Mouse (Mus musculus) lung, adult 2 months (tissue): Measurements from ENCODE around the gene Ralgds. TPM values are rescaled to one million over a fixed set of nuclear protein-coding genes. Genes with fewer than 3 reads are reported as not detected.
A peak's percentile ranks its signal among the peaks of the same experiment; 100 is the strongest.
"Not testable (repeated sequence)": the region's sequence is repeated elsewhere in the genome, so short reads cannot be mapped to it uniquely, and the experiment has no call there.

Experiments used
- DNase-seq: peaks from one replicate; pipeline ENCODE4 v3.0.0; 2022
- H3K4me1 ChIP-seq: fragments of 200-500 bp; 2 replicates; pipeline ENCODE4 v1.6.1; 2011; ENCODE audit warnings: low read length; ENCODE audit not compliant: control insufficient read depth, insufficient read depth
- H3K4me3 ChIP-seq: fragments of 200-500 bp; replicated peaks from 2 replicates; pipeline ENCODE3; 2011; ENCODE audit warnings: low read depth, mild to moderate bottlenecking, control low read depth, low read length; ENCODE audit errors: extremely low read depth
- CTCF ChIP-seq: fragments of 200-500 bp; IDR thresholded peaks from 2 replicates; pipeline ENCODE4 v1.5.1; 2011; ENCODE audit warnings: mild to moderate bottlenecking, low read length, control low read depth; ENCODE audit not compliant: insufficient read depth
- POLR2A ChIP-seq: fragments of 200-500 bp; IDR thresholded peaks from 2 replicates; pipeline ENCODE4 v1.6.1; 2011; ENCODE audit warnings: low read depth, mild to moderate bottlenecking, control low read depth, low read length, borderline replicate concordance; ENCODE audit errors: extremely low read depth
- WGBS: fragments of 180-500 bp; shearing (Covaris S2); methylation state at CpG from one replicate; pipeline ENCODE4 v1.1.7; 2018; 5-methylcytosine and 5-hydroxymethylcytosine counted together
- polyA plus RNA-seq: library from polyadenylated mRNA; depleted of rRNA; stranded (reverse); fragments of >200 nt; gene quantifications from 2 replicates; pipeline ENCODE4 v1.2.3, GENCODE M21; 2012; rRNA removed

Ralgds gene
- 83.5 and 84.1 TPM in 2 replicates for polyA plus RNA-seq

DNA sequence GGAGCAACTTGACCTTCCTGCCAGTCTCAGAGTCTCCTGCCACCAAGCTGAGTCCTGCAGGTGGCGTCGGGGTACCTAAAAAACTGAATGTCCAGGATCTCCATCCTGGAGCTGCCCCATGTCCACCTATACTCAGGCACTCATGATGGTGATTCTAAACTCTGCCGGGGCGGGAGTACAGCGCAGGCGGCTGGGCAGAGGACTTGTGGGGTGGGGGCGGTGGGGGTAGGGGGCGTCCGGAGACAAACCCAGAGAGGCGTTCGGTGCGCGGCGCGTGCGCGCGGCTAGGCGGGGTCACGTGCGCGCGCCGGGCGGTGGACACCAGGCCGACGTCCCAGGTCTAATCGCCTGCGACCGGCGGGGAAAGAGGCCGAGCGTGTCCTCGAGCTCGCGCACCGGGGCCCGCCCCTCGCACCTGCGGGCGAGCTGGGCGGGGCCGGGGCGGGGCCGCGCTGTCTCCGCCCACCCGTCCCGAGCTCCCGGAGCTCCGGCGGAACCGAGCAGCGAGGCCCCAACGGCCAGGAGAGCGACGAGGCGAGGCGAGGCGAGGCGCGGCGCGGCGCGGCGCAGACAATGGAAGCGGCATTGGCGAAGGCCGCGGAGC is at the start of gene Ralgds:
Gene Ralgds, plus strand, starts transcription at position 328 of the 604 bp plus-strand sequence.
- DNase-seq = no peak

DNA sequence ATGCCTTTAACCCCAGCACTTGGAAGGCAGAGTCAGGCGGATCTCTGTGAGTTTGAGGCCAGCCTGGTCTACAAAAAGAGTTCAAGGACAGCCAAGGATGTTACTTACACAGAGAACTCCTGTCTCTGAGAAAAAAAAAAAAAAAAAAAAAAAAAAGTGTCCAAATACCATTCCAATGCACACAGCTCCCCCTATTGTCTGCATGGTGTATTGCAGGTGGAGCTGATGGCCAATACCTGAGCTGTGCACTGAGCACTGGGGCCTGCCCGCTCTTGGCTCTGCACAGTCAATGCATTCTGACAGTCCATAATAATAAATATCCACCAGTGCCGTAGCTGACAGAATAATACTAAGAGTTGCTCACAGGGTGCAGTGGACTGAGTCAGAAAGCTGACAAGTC is 49.0 kb upstream of the Ralgds start:
- WGBS = 43% methylated on average over 3 of the region's 3 CpGs
- TF ChIP-seq POLR2A (no peak), CTCF (peak; percentile 69)
- H3K4me1 ChIP-seq = peaks cover 2% of the 10 kb centered on the region; the same call in 1 of the 2 replicates
- H3K4me3 ChIP-seq = no peak overlapping the region
- DNase-seq = peak; percentile 69

More for the DNA sequence above, at the start of gene Ralgds:
- H3K4me3 ChIP-seq = peak within 1 kb of the TSS; percentile 71
- under 1% methylated on average over 66 of the region's 71 CpGs for WGBS
- TF ChIP-seq CTCF (0 out of 2 replicates have a peak, but pooled peaks have one; percentile 22), POLR2A (no peak; the same call in 1 of the 2 replicates)
- H3K4me1 ChIP-seq = peaks cover 12% of the 10 kb centered on the region

DNA sequence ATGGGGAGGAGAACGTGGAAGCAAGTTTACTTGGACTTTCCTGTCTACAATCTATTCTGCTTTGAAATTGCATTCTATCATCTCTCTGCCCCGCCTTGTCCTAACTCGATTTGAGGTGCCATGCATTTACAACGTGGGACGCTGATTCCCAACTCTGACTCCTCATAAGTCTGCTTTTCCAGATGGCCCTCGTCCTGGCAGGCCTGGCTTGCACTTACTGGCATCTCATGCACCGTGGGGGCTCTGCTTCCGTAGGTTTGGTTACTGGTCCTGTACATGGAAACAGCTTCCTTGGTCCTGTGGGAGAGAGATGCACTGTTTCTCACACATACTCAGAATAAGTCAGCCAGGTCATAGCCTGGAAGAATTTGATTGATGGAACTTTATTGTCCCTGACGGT is 48.0 kb upstream of the Ralgds start:
- TF ChIP-seq POLR2A (no peak), CTCF (no peak)
- no peak overlapping the region for H3K4me3 ChIP-seq
- H3K4me1 ChIP-seq = peaks cover 2% of the 10 kb centered on the region; the same call in 1 of the 2 replicates
- DNase-seq = no peak
- 81% methylated on average over 9 of the region's 9 CpGs for WGBS

DNA sequence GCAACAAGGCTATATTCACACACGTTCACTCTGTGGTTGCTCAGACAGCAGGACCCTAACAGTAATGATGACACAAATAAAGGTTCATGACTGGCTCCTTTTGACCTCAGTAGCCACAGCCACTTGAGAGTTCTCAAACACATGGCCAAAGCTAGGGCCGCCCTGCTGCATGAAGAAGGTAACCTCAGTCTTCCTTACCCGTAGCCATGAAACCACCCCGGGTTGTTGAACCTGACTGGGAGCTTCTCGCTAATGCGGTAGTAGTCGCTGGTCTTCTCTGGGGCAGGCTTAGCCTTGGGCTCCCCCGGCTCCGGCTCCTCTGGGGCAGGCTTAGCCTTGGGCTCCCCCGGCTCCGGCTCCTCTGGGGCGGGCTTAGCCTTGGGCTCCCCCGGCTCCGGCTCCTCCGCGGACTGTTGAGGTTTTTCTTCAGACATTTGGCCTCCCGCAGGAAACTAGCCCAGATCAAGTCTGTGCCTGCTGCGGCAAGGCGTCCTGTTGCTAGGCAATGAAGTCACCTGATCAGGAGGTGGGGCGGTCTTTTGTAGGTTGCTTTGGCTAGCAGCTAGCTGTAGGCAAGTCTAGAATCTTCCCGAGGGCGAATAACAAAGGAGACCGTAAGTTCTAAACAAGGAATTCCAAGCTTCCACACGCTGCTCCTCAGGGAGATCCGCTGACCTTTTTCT is 46.9 kb upstream of the Ralgds start, which contains the start of gene 1700007K13Rik:
Gene 1700007K13Rik, minus strand, starts transcription at position 497 of the 683 bp plus-strand sequence.
- TF ChIP-seq POLR2A = peak; percentile 27; the same call in 1 of the 2 replicates
- no peak for TF ChIP-seq CTCF
- peak; percentile 59 for DNase-seq
- H3K4me1 ChIP-seq = peaks cover 2% of the 10 kb centered on the region; the same call in 1 of the 2 replicates
- H3K4me3 ChIP-seq = no peak within 1 kb of the TSS
- 4% methylated on average over 25 of the region's 25 CpGs for WGBS

DNA sequence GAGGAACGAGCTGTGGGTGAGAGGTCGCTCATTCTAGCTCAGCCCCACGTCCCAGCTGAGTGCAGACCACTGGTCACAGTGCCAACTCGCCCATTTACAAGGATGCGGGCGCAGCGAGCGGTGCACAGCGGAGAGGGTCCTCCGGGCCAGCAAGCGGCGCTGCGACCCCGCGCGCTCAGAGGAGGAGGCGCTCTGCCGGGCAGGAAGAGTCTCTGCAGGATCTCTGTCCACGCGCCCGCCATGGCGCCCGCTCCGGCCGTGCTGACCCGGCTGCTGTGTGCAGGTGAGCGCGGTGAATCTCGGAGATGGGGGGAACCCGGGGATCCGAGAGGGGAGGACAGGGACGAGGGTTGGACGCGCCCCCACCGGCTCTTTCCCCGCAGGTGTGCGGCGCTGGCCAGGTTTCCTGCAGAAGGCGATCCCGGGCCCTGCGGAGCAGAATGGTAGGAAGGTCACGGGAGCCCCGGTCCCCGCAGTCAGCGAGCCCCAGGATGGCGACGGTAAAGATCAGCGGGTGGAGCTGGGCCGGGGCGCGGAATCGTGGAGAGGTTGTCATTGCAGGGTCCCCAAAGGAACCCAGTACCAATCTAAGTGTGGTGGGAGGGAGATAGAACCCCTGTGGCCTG is 45.0 kb upstream of the Ralgds start, which contains the start of gene Mrps2:
Gene Mrps2, plus strand, starts transcription at position 207 of the 626 bp plus-strand sequence.
- Histone ChIP-seq H3K4me3 (peak within 1 kb of the TSS; percentile 89), H3K4me1 (peaks cover 2% of the 10 kb centered on the region; the same call in 1 of the 2 replicates)
- peak; percentile 77 for DNase-seq
- TF ChIP-seq CTCF (peak; percentile 60), POLR2A (peak; percentile 58; the same call in 1 of the 2 replicates)
- under 1% methylated on average over 51 of the region's 52 CpGs for WGBS

DNA sequence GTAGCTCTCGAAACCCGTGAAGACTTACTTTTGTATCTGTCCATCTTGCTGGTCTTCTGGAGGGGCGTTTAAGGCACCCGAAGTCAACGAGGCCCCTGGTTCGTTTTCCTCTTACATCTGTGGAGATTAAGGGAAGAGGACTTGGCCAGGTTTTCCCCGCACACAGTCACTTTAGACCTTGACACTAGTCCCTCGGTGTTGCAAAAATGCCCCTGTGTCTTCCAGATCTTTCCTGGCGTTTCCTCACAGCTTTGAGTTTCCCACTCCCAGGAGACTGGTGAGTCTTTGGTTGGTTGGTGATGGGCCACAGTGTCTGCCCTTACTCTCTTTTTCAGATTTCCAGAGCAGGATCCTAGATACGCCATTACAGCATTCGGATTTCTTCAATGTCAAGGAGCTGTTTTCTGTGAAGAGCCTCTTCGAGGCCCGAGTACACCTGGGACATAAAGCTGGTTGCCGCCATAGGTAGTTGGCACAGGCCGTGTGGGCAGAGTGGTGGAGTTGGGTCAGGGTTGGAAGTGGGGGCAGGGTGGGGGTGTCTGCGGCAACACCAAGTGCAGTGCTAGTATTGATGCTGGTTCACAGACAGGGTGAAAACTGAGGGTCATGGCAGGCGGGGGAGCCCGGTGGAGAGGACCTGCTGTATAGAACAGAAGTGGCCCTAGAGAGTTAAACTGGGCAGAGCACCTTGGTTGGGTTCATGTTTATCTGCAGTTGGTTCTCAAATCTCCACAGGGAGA is 44.3 kb upstream of the Ralgds start:
- H3K4me3 ChIP-seq = peak overlapping the region; percentile 89
- DNase-seq = no peak
- peaks cover 2% of the 10 kb centered on the region; the same call in 1 of the 2 replicates for H3K4me1 ChIP-seq
- 53% methylated on average over 18 of the region's 18 CpGs for WGBS
- TF ChIP-seq CTCF (no peak), POLR2A (no peak)

DNA sequence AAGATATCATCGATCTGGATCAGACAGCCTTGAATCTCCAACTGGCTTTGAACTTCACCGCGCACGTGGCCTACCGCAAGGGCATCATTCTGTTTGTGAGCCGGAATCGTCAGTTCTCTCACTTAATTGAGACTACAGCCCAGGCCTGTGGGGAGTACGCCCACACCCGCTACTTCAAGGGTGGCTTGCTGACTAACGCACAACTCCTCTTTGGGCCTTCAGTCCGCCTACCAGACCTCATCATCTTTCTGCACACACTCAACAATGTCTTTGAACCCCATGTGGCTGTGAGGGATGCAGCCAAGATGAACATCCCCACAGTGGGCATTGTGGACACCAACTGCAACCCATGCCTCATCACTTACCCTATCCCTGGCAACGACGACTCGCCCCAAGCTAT is 43.5 kb upstream of the Ralgds start:
- 95% methylated on average over 14 of the region's 14 CpGs for WGBS

DNA sequence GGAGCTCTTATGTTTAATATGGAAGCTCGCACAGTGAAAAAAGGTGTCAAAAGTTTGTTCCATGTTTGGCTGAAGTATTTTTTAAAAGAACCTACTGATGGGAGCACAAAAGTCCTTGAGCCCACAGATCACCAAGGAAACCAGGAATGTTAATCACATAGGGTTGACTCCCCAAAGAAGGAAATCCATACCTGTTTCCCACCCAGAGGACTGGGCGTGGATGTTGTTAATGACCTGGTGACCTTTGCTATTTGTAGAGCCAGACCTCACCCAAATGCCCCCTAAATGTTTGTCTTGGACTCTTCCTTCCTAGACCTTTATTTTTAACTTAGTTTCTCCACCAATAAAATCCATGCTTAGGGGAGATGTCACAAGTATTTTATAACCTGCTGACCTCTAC is 42.3 kb upstream of the Ralgds start:
- peaks cover 2% of the 10 kb centered on the region; the same call in 1 of the 2 replicates for H3K4me1 ChIP-seq
- DNase-seq = no peak
- TF ChIP-seq CTCF = no peak
- no peak for TF ChIP-seq POLR2A
- 86% methylated on average over 2 of the region's 2 CpGs for WGBS
- H3K4me3 ChIP-seq = no peak overlapping the region

More for the DNA sequence above, 43.5 kb upstream of the Ralgds start:
- Histone ChIP-seq H3K4me1 (peaks cover 2% of the 10 kb centered on the region; the same call in 1 of the 2 replicates), H3K4me3 (no peak overlapping the region)
- TF ChIP-seq CTCF = no peak
- no peak for TF ChIP-seq POLR2A
- no peak for DNase-seq

DNA sequence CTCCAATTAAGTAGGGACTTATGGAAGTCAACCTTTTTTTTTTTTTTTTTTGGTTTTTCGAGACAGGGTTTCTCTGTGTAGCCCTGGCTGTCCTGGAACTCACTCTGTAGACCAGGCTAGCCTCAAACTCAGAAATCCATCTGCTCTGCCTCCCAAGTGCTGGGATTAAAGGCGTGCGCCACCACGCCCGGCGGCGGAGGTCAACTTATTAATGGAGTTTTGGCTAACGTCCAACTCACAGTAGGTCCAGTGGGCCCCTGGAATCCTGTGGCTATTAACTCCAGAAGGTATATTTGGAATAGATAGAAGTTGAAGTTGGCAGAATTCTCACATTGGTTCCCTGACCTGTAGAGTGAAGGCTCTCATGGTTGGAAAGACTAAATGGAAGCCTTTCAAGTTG is 40.9 kb upstream of the Ralgds start:
- WGBS = 95% methylated on average over 8 of the region's 8 CpGs
- not testable (repeated sequence) for H3K4me1 ChIP-seq, H3K4me3 ChIP-seq, DNase-seq

DNA sequence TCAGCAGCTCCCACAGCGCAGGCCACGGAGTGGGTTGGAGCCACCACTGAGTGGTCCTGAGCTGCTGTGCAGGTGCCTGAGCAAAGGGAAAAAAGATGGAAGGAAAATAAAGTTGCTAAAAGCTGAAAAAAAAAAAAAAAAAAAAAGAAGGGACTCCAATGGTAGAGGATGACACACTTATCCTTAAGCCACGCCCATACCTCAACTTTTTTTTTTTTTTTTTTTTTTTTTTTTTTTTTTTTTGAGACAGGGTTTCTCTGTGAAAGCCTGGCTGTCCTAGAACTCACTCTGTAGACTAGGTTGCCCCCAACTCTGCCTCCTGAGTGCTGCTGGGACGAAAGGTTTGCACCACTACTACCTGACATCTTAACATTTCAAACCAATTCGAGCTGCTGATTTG is 34.9 kb upstream of the Ralgds start:
- WGBS = 91% methylated on average over 5 of the region's 5 CpGs
- not testable (repeated sequence) for H3K4me1 ChIP-seq, DNase-seq, H3K4me3 ChIP-seq
